Comparison of ENCODE assay signal across 17 mouse cellular contexts in genomic region chr7:82147151-82147550, GRCm38 (mm10). TPM values are rescaled to one million over a fixed set of nuclear protein-coding genes. Genes with fewer than 3 reads are reported as not detected.
"Had no signal": no experiment of that assay in that cellular context is flagged by ENCODE, and none has a peak within 500 bp of the region (broad histone marks: within the 10 kb centered on the region; RNA-seq: fewer than 3 reads in every experiment).

No protein-coding gene starts in this region.

- H3K9me3 ChIP-seq: neural tube, embryonic 13.5 days; neural tube, embryonic 15.5 days; stomach, embryonic 15.5 days had no signal

- H3K9ac ChIP-seq: neural tube, embryonic 13.5 days; neural tube, embryonic 15.5 days; stomach, embryonic 15.5 days had no signal

- H3K27me3 ChIP-seq: neural tube, embryonic 13.5 days; neural tube, embryonic 15.5 days; stomach, embryonic 15.5 days had no signal

- H3K4me3 ChIP-seq: neural tube, embryonic 13.5 days; neural tube, embryonic 15.5 days; stomach, embryonic 15.5 days had no signal

- H3K4me1 ChIP-seq: neural tube, embryonic 13.5 days; neural tube, embryonic 15.5 days; stomach, embryonic 15.5 days had no signal

- DNase-seq: retina, postnatal 1 day; right cerebral cortex, adult 18-20 months; right cerebral cortex, postnatal 14 days; right cerebral cortex, postnatal 25 days; right cerebral cortex, postnatal 4 days; spleen, adult 18-20 months; thymus, adult 18-20 months; thymus, adult 2 months; thymus, postnatal 14 days; thymus, postnatal 25 days; thymus, postnatal 36 days; thymus, postnatal 4 days had no signal

- H3K36me3 ChIP-seq: neural tube, embryonic 13.5 days; neural tube, embryonic 15.5 days; stomach, embryonic 15.5 days had no signal

- H3K27ac ChIP-seq: neural tube, embryonic 13.5 days; neural tube, embryonic 15.5 days; stomach, embryonic 15.5 days; stomach, postnatal 0 days had no signal

- H3K4me2 ChIP-seq: neural tube, embryonic 13.5 days; neural tube, embryonic 15.5 days; stomach, embryonic 15.5 days had no signal

RNA-seq across cellular contexts. Expression of gene Sh3gl3, which starts 26.5 kb away (rescaled TPM):
- total RNA-seq: neutrophil, adult 5-6 weeks had no signal
